Mouse (Mus musculus) T-helper 1 cell (primary cell): ENCODE results near the gene Igfbp2.

ENCODE experiments used
- in situ Hi-C: fragments of 300-600 bp; cut with MboI, MseI; formaldehyde crosslinking; loops from one replicate; pipeline ENCODE4 v1.15.1; 2025; ENCODE audit warnings: high pct_unique_total_duplicates

Gene Igfbp2

DNA sequence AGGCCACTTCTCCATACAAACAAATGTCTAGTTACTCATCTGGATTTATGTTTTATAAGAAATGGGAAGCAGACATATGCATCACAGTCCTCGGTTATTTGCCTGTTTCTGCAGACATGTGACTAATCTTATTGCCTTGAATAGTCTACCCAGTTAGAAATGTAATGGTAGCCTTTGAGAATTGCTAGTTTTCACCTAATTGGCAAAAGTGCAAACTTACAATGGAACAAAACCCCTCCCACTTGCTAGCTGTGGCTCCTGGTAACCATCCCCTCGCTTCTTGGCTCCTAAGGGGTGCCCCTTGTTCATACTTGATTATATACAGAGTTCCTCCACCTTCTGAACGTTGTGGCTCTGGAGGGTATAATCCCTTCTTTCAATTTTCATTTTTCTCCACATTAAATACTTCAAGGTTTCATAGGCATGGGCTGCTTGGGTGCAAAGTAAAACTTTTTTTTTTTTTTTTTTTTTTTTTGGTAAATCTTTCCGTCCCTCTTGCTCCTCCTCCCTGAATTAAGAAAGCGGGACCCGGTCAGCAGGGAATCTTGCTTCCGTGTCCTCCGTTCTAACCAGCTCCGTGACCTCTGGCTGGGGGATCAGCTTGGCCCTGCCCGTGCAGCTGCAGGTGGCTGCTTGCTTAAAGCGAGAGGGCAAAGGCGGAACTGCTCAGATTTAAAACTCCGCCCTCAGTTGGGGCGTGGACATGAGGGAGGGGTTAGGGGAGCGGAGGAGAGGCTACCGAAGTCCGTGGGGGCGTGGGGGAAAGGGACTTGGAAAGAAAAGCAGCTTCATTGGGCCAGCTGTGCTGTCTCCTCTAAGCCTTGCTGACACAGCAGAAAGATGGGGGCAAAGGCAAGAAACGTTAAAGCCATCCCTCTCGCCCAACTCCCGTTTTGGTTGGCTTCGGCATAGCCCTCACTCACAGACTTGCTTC lies 45.6 kb downstream of the Igfbp2 start:
- in situ Hi-C loops: loop anchor here (25.0 kb wide), 1 partner anchor 558 kb away; the partner anchor contains the start of gene Xrcc5

- in situ Hi-C loops: loop anchor here (25.0 kb wide), 1 partner anchor 558 kb away; the partner anchor contains the start of gene Xrcc5
These were observed 46.5 kb downstream of the Igfbp2 start for GRCm38 (mm10) chr1:72870615-72871336.

DNA sequence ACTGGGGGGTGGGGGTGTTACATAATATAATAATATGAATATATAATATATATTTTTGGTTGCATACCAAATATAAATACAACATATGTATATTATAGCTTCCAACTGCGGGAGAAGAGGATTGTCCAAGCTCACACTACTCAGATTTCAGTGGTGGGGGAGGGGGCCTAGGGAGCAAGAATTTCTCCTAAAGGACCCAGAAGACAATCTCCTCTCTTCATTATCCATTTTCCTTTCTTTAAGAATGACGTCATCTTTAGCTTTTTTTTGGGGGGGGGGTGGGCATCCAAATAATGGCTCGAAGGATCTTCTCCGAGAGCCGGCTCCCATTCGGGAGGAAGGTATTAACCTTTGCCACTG lies 47.0 kb downstream of the Igfbp2 start:
- in situ Hi-C loops: loop anchor here (25.0 kb wide), 1 partner anchor 559 kb away; the partner anchor contains the start of gene Xrcc5

- in situ Hi-C loops: loop anchor here (25.0 kb wide), 1 partner anchor 560 kb away; the partner anchor contains the start of gene Xrcc5
These were observed 47.6 kb downstream of the Igfbp2 start for GRCm38 (mm10) chr1:72871697-72872411.

- in situ Hi-C loops: loop anchor here (25.0 kb wide), 1 partner anchor 560 kb away; the partner anchor contains the start of gene Xrcc5
These were observed 48.2 kb downstream of the Igfbp2 start for GRCm38 (mm10) chr1:72872521-72872920.

- in situ Hi-C loops: loop anchor here (25.0 kb wide), 1 partner anchor 561 kb away; the partner anchor contains the start of gene Xrcc5
These were observed 48.8 kb downstream of the Igfbp2 start for GRCm38 (mm10) chr1:72873078-72873477.

GRCm38 (mm10) chr1:72873511-72874286 lies 49.4 kb downstream of the Igfbp2 start:
- in situ Hi-C loops: loop anchor here (25.0 kb wide), 1 partner anchor 561 kb away; the partner anchor contains the start of gene Xrcc5

DNA sequence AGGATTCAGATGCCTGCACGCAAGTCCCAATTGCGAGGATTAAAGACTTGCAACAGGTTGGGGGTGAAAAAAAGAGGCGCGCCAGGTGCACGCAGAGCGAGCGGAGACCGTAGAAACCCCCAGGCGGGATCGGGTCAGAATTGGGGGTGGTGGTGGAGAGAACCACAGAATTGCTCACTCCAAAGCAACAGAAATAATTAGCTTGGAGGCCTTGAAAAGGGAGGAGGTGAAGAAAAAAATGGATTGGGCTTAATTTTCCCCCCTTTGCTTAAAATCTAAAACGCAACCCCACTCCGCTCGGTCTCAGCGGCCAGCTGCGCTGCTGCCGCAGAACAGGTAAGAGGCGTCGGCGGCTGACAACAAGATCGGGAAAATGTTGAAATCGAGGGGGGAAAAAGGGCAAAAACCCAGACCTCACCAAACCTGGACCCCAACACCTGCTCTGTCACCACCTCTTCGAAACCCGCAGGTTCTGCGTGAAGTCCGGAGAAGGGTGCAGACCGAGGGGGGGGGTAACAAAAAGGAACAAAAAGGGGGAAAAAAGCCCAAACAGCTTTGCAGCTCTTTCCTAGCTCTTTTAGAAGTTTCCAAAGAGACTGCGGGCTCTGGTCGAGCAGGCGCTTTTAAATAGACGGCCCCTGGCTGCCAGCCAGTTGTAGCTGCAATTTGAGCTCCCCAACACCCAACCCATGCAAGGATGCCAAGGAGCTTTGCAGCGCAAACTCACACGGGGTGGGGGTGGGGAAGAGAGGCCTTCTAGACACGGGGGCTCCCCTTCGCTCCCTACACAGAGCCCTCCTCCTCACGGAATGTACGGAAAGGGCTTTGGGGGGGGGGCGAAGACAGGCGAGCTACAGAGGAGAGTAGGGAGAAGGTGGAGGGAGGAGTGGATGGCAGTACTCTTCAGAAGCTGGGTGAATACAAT lies 50.2 kb downstream of the Igfbp2 start, which contains the start of gene Igfbp5:
Igfbp5 (minus strand) TSS at position 598 of the 925 bp plus-strand sequence.
- in situ Hi-C loops: loop anchor here (25.0 kb wide), 1 partner anchor 562 kb away; the partner anchor contains the start of gene Xrcc5

DNA sequence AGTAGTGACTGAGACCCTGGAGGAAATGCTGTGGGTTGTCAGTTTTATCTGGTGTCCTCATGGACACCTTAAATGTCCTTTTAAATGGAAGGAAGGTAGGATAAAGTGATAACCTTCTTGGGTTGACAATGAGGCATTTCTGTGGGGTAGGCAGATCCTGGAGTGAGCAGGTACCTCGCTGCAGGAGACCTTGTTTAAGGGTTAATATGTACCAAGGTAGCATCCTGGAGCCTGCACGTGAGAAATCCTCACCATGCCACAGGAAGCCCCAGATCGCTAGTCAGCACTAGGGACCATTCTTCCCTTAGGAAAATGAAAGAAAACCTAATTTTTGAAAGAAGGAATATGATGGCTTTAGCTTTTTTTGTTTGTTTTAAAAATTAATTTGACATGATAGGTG lies 51.4 kb downstream of the Igfbp2 start:
- in situ Hi-C loops: no loop called here

- in situ Hi-C loops: no loop called here
These were observed 51.8 kb downstream of the Igfbp2 start for GRCm38 (mm10) chr1:72876111-72876510.

DNA sequence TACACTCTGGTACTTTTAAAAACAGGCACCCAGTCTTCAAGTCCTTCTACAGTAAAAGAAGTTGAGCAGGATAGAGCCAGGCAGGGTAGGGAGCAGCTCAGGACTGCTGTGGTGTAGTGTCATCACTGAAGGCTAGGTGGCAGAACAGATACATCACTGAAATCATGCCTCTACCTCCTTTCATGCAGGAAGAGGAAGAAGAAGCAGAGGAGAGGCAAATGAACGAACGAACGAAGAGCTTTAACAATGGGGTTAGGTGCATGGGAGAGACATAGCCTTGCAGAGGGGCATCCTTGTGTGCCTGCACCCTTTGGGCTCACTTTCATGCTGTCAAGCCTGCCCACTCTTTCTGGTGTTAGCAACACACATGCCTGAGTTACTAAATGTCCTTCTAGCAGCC lies 53.6 kb downstream of the Igfbp2 start:
- in situ Hi-C loops: no loop called here

GRCm38 (mm10) chr1:72878473-72879318 lies 54.4 kb downstream of the Igfbp2 start:
- in situ Hi-C loops: no loop called here

GRCm38 (mm10) chr1:72879319-72879634 lies 55.0 kb downstream of the Igfbp2 start:
- in situ Hi-C loops: no loop called here

DNA sequence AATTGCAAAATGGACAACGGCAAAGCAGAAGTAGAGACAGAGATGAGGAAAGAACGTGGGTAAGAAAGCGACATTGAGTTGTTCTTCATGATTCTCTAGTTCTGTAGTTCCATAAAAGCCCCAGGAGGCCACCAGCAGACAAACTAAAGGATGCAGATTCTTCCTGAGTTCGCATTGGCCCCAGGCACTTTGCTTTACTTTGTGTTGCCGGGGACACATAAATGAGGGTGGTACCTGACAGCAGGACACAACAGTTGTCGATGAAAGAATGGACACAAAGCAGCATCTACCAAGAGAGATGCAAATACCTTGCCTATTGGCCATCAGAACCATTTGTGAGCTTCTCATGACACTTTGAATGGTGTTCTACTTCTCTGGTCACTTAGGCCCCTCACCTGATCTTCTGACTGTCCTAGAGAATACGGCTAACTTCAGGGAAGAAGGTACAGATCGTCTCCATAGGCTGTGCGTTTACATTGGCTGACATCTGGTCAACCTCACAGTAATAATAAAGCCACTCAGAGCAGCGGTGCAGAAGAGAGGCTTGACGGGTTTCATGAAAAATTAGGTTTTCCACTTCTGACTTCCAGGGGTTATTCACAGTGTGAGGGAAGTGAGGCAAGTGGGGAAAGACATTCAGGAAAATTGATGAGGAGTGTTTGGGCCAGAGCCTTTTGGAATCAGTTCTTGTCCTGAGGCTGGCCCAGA lies 61.0 kb downstream of the Igfbp2 start:
- in situ Hi-C loops: no loop called here

DNA sequence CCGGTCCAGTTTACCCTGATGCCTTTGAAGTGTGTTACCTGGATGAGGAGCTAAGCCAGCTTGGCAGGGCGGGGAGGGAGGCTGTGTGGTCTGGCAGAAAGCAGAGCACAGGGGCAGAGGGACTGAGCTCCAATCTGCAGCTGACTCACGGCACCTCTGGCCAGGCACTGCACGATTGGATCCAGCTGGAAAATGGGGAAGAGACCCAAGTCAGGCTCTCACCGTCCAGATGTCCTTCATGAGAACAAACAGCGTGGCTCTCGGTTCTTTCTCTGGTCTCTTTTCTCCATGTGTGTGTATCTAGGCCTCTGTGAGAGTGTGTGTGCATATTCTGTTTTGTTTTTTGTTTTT lies 61.5 kb downstream of the Igfbp2 start:
- in situ Hi-C loops: no loop called here

- in situ Hi-C loops: no loop called here
These were observed 63.6 kb downstream of the Igfbp2 start for GRCm38 (mm10) chr1:72887910-72888309.

- in situ Hi-C loops: no loop called here
These were observed 71.5 kb downstream of the Igfbp2 start for GRCm38 (mm10) chr1:72895821-72896220.
